Mouse (Mus musculus) limb, embryonic 15.5 days (tissue): ENCODE measurements around the gene Slc25a29. TPM values are rescaled to one million over a fixed set of nuclear protein-coding genes. Genes with fewer than 3 reads are reported as not detected.

Experiments
- ATAC-seq: fragments of 200-750 bp; cut with Nextera tagmentation; 2 replicates; pipeline ENCODE4 v1.8.0; 2017; ENCODE audit warnings: low read depth, moderate TSS enrichment; ENCODE audit not compliant: insufficient number of reproducible peaks, low FRiP score, low TSS enrichment
- H3K27ac ChIP-seq: fragments of 300-500 bp; sonication (generic); 2 replicates; pipeline ENCODE4 v1.5.1; 2015; ENCODE audit warnings: moderate library complexity, mild to moderate bottlenecking, inconsistent platforms
- H3K27me3 ChIP-seq: fragments of 300-500 bp; sonication (generic); 2 replicates; pipeline ENCODE4 v1.6.1; 2015; ENCODE audit warnings: inconsistent platforms
- H3K36me3 ChIP-seq: fragments of 300-500 bp; sonication (generic); 2 replicates; pipeline ENCODE4 v1.6.1; 2015; ENCODE audit warnings: inconsistent platforms
- H3K4me1 ChIP-seq: fragments of 300-500 bp; sonication (generic); 2 replicates; pipeline ENCODE4 v1.6.1; 2015; ENCODE audit warnings: inconsistent platforms
- H3K4me2 ChIP-seq: fragments of 300-500 bp; sonication (generic); 2 replicates; pipeline ENCODE4 v1.6.1; 2015; ENCODE audit warnings: mild to moderate bottlenecking, inconsistent platforms
- H3K4me3 ChIP-seq: fragments of 300-500 bp; sonication (generic); 2 replicates; pipeline ENCODE4 v1.5.1; 2015; ENCODE audit warnings: mild to moderate bottlenecking, inconsistent platforms
- H3K9ac ChIP-seq: fragments of 300-500 bp; sonication (generic); 2 replicates; pipeline ENCODE4 v1.6.1; 2015; ENCODE audit warnings: inconsistent platforms
- H3K9me3 ChIP-seq: fragments of 300-500 bp; sonication (generic); 2 replicates; pipeline ENCODE4 v1.6.1; 2016; ENCODE audit warnings: inconsistent platforms
- WGBS: fragments of 180-500 bp; shearing (Covaris S2); methylation state at CpG from one replicate; pipeline ENCODE4 v1.1.7; 2015; 5-methylcytosine and 5-hydroxymethylcytosine counted together
- microRNA counts: library from miRNA; unstranded; fragments of <30 nt; microRNA quantifications from one replicate; lab custom pipeline; 2016
- microRNA-seq: library from miRNA; unstranded; fragments of <30 nt; microRNA quantifications from one replicate; pipeline ENCODE4, GENCODE M21; 2016
- polyA plus RNA-seq: library from polyadenylated mRNA; unstranded; fragments of >200 nt; fragmentation: Nextera tagmentation; extraction: Ambion mirVana; gene quantifications from 2 replicates; pipeline ENCODE4 v1.2.1, GENCODE M21; 2015

The Slc25a29 gene
- polyA plus RNA-seq, 1 experiment from 2014 or later = 10.3 TPM

DNA sequence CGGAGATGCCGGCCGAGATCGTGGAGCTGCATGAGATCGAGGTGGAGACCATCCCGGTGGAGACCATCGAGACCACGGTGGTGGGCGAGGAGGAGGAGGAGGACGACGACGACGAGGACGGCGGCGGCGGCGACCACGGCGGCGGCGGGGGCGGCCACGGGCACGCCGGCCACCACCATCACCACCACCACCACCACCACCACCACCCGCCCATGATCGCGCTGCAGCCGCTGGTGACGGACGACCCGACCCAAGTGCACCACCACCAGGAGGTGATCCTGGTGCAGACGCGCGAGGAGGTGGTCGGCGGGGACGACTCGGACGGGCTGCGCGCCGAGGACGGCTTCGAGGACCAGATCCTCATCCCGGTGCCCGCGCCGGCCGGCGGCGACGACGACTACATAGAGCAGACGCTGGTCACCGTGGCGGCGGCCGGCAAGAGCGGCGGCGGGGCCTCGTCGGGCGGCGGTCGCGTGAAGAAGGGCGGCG, 42.2 kb downstream of the Slc25a29 start:
- H3K36me3 ChIP-seq = no peaks in the 10 kb centered on the region
- H3K4me1 ChIP-seq = peaks cover 14% of the 10 kb centered on the region
- peak overlapping the region; percentile 93 for H3K9ac ChIP-seq
- H3K27ac ChIP-seq = peak overlapping the region; percentile 99
- peak overlapping the region; percentile 98 for H3K4me3 ChIP-seq
- H3K4me2 ChIP-seq = peak overlapping the region; percentile 42
- no peaks in the 10 kb centered on the region for H3K27me3 ChIP-seq
- WGBS = 1% methylated on average over 48 of the region's 71 CpGs
- no peaks in the 10 kb centered on the region for H3K9me3 ChIP-seq
- ATAC-seq = no peak

DNA sequence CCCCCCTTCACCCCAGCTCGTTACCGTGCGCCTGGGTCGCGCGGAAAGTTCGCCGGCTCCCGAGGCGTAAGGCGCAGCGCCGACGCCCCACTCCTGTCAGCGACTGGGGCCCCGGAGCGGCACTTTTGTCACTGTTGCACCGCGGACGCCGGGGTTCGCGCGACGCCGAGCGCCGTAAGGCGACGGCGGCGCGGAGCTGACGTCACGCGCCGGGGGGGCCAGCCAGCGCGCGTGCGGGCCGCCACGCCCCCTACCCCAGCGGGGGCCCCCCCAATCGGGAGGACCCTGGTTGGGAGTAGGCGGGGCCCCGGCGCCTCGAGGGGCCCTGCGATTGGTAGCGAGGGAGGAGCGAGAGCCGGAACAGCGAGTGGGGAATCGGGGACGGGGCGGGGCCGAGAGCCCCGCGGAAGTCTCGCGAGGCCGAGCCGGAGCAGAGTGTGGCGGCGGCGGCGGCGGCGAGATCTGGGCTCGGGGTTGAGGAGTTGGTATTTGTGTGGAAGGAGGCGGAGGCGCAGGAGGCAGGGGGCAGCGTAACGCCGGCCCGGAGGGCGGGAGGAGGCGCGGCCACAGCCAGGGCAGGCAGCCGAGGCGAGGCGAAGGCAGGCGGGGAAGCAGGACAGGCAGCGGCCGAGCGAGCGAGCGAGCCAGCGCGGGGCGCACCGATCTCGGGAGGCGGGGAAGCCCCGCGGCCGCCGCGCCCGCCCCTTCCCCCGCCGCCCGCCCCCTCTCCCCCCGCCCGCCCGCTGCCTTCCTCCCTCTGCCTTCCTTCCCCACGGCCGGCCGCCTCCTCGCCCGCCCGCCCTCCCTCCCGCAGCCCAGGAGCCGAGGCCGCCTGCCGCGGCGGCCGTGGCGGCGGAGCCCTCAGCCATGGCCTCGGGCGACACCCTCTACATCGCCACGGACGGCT, 42.9 kb downstream of the Slc25a29 start, which contains the start of gene Yy1:
Gene Yy1 (plus strand): TSS at position 428 of the 907 bp plus-strand sequence.
- Histone ChIP-seq H3K9me3 (no peaks in the 10 kb centered on the region), H3K4me2 (peak within 1 kb of the TSS; percentile 45), H3K27me3 (no peaks in the 10 kb centered on the region), H3K27ac (peak within 1 kb of the TSS; percentile 99), H3K9ac (peak within 1 kb of the TSS; percentile 93), H3K36me3 (no peaks in the 10 kb centered on the region), H3K4me1 (peaks cover 14% of the 10 kb centered on the region), H3K4me3 (peak within 1 kb of the TSS; percentile 98)
- ATAC-seq = peak; percentile 95
- under 1% methylated on average over 82 of the region's 127 CpGs for WGBS

DNA sequence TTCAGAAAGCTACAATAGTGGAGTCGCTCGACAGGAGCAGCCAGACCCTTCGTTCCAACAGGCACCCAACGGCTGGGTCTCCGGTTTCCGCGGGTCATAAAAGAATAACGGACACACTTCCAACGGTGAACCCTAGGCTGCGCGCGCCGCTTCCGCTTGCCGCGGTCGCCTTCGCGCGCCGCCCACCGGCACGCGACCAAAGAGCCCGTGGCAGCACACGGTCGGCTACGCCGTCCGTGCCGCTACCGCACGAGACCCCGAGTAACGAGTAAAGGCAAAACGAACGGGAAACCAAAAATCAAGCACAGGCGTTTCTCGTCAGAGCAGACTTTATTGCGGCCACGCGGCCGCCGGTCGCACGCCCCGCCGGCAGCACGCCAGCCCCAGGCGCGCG, 43.5 kb downstream of the Slc25a29 start:
- under 1% methylated on average over 52 of the region's 52 CpGs for WGBS
- ATAC-seq = peak; percentile 48

DNA sequence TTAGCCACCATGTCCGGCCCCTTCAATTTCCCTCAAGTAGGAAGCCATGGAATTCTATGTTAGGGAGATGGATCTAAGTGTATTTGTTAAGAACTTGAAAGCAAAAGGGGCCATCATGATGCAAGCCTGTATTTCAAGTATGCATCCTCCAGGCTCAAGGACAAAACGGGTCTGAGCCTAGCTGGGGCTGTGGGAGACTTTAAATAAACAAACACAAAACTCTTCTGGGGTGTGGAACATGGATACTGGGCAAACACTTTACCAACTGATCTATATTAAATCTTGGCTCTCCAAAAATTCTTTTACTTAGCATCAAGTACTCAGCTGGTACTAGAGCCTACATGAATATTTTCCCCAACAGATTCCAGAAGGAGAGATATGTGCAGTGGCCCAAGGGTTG, 48.4 kb downstream of the Slc25a29 start:
- Histone ChIP-seq H3K4me3 (no peak overlapping the region), H3K4me1 (peaks cover 6% of the 10 kb centered on the region; the same call in 1 of the 2 replicates), H3K36me3 (peaks cover 14% of the 10 kb centered on the region; the same call in 1 of the 2 replicates), H3K27ac (no peak overlapping the region), H3K9ac (no peak overlapping the region), H3K9me3 (no peaks in the 10 kb centered on the region), H3K4me2 (no peak overlapping the region), H3K27me3 (no peaks in the 10 kb centered on the region)
- no peak for ATAC-seq
- WGBS = 86% methylated on average over 2 of the region's 2 CpGs

More for the DNA sequence above, 43.5 kb downstream of the Slc25a29 start:
- no peaks in the 10 kb centered on the region for H3K36me3 ChIP-seq
- H3K4me1 ChIP-seq = peaks cover 14% of the 10 kb centered on the region
- H3K4me2 ChIP-seq = peak overlapping the region; percentile 45
- peak overlapping the region; percentile 93 for H3K9ac ChIP-seq
- H3K27ac ChIP-seq = peak overlapping the region; percentile 99
- no peaks in the 10 kb centered on the region for H3K9me3 ChIP-seq
- no peaks in the 10 kb centered on the region for H3K27me3 ChIP-seq
- H3K4me3 ChIP-seq = peak overlapping the region; percentile 98

DNA sequence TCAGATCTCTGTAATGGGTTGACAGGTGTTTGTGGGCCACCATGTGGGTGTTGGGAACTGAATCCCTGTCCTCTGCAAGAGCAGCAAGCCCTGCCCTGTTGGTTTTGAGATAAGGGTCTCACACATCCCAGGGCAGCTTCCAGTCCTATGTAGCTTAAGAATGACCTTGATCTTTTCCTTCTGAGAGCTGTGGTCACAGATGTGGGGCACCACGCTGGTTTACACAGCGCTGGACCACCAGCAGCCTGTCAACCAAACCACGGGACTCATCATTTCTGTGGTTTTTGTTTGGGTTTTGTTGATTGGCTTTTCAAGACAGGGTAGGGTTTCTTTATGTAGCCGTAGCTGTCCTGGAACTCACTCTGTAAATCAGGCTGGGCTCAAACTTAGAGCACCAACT, 50.5 kb downstream of the Slc25a29 start:
- no peak overlapping the region for H3K4me2 ChIP-seq
- no peaks in the 10 kb centered on the region for H3K27me3 ChIP-seq
- peaks cover 18% of the 10 kb centered on the region for H3K36me3 ChIP-seq
- H3K4me1 ChIP-seq = no peaks in the 10 kb centered on the region
- H3K9ac ChIP-seq = no peak overlapping the region
- no peak overlapping the region for H3K27ac ChIP-seq
- WGBS = 90% methylated on average over 4 of the region's 4 CpGs
- H3K9me3 ChIP-seq = no peaks in the 10 kb centered on the region
- no peak overlapping the region for H3K4me3 ChIP-seq
- ATAC-seq = no peak

DNA sequence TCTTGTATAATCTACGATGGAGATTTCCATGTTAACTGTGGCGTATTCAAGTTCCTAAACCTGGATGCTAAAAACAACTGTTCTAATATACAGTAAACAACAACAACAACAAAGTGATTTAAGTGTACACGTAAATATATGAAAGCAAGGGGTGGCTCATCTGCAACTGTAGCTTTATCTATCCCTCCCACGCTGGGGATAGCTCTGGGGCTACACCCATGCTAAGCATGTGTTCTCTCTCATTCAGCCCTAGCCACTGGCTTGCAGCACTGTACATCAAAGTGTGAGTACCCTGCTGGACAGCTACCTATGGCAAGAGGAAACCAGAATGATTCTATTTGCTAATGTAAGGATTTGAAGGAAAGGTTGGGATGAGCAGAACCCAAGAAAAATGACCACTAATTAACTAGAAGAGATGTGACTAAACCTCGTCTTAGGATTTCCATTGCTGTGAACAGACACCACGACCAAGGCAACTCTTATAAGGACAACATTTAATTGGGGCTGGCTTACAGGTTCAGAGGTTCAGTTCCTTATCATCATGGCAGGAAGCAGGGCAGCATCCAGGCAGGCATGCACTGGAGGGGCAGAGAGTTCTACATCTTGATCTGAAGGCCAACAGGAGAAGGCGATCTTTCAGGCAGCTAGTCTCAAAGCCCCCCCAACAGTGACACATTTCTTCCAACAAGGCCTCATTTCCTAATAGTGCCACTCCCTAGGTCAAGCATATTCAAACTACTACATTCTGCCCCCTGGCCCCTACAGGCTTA, 55.4 kb downstream of the Slc25a29 start:
- 93% methylated on average over 7 of the region's 7 CpGs for WGBS
- ATAC-seq = no peak
- Histone ChIP-seq H3K4me3 (no peak overlapping the region), H3K36me3 (peaks cover 34% of the 10 kb centered on the region), H3K27me3 (no peaks in the 10 kb centered on the region), H3K4me1 (no peaks in the 10 kb centered on the region), H3K27ac (no peak overlapping the region), H3K4me2 (no peak overlapping the region), H3K9ac (no peak overlapping the region), H3K9me3 (no peaks in the 10 kb centered on the region)

MicroRNAs within 50 kb of the gene (microRNA counts, 519-probe panel; counts per million panel counts)
- microRNA mmu-miR-345-3p (lab: Ali Mortazavi, UCI) (not detected), microRNA mmu-miR-345-5p (lab: Ali Mortazavi, UCI) (2,415 counts per million, percentile 49 among the panel's probes with 10 or more counts)

Small RNA genes within 50 kb of the gene (microRNA-seq; reads per million reads assigned to microRNA genes)
- gene Mir345 = 75.7 reads per million, percentile 46 among the genes with 10 or more reads in this experiment

Other genes with a start within 250 kb of the Slc25a29 start
- 1.2 and 1.3 TPM in 2 replicates for gene Degs2, start 133.6 kb downstream of the Slc25a29 start, polyA plus RNA-seq
- 13.4 and 17.9 TPM in 2 replicates for gene Yy1, start 42.9 kb downstream of the Slc25a29 start, polyA plus RNA-seq
- 10.4 and 12.0 TPM in 2 replicates for gene Slc25a47, start 163 bp upstream of the Slc25a29 start, polyA plus RNA-seq
- 7.8 and 8.2 TPM in 2 replicates for gene Wdr25, start 57.7 kb upstream of the Slc25a29 start, polyA plus RNA-seq
- 61.7 and 63.9 TPM in 2 replicates for gene Wars, start 58.3 kb upstream of the Slc25a29 start, polyA plus RNA-seq
- 10.2 and 10.9 TPM in 2 replicates for gene Begain, start 232.3 kb upstream of the Slc25a29 start, polyA plus RNA-seq